Mouse (Mus musculus) retina, embryonic 14.5 days (tissue): Measurements from ENCODE around the gene Gm21541.
"Not testable (repeated sequence)": the region's sequence is repeated elsewhere in the genome, so short reads cannot be mapped to it uniquely, and the experiment has no call there.

Source experiments
- DNase-seq: peaks from one replicate; pipeline ENCODE4 v3.0.0-alpha.2; 2015; ENCODE audit warnings: low spot score

Gm21541 gene

DNA sequence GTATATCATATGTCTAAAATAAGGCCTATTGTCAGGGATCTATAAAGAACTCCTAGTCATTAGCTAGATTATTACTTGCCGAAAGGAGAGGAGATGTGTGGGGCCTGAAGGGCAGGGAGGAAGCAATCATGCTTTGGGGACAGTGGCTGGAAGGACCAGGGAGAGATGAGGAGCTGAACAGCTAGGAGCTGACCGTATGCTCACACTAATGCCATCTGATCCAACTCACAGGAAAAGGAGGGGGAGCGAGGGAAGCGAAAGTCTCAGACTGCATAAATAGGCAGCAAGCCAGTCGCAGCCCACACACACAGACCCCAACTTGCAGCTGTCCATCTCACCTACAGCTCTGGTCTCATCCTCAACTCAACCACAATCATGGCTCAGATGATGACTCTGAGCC is at the start of gene Gm21541:
Gene Gm21541 (plus strand): TSS at position 301 of the 400 bp plus-strand sequence.
- not testable (repeated sequence) for DNase-seq

DNA sequence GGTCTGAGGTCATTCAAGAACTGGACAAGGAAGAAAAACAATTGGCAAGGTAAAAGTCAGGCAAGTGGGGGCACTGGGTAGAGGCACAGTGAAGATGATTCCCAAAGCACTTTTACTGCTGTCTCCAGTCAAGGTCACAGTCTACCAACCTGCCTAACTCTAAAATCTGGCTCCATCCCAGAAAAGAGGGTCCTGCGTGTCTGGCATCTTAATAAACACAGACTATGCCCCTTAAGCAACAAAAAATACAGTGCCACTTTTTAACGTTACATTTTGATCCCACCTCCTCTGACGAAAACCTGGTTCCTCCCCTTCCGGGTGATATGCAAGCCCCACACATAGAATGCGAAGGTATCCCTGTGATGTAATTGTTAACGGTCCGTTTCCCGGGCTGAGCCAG is 37.9 kb downstream of the Gm21541 start, which contains the start of gene Gm20878:
Gene Gm20878 (plus strand): TSS at position 301 of the 400 bp plus-strand sequence.
- not testable (repeated sequence) for DNase-seq
